Mouse (Mus musculus) hindbrain, embryonic 14.5 days (tissue): ENCODE results near the gene Pcnx4. TPM values are rescaled to one million over a fixed set of nuclear protein-coding genes. Genes with fewer than 3 reads are reported as not detected.
"Not testable (repeated sequence)": the region's sequence is repeated elsewhere in the genome, so short reads cannot be mapped to it uniquely, and the experiment has no call there.

Source experiments
- ATAC-seq: fragments of 200-750 bp; cut with Nextera tagmentation; 2 replicates; pipeline ENCODE4 v1.8.0; 2017; ENCODE audit warnings: moderate number of reproducible peaks, mild to moderate bottlenecking, moderate TSS enrichment, moderate library complexity; ENCODE audit not compliant: low FRiP score
- DNase-seq: peaks from one replicate; pipeline ENCODE4 v3.0.0-alpha.2; 2015; ENCODE audit warnings: low spot score
- H3K27ac ChIP-seq: fragments of 300-500 bp; sonication (generic); 2 replicates; pipeline ENCODE4 v1.5.1; 2014; ENCODE audit warnings: mild to moderate bottlenecking, moderate library complexity
- H3K27me3 ChIP-seq: fragments of 300-500 bp; sonication (generic); 2 replicates; pipeline ENCODE4 v1.6.1; 2014; ENCODE audit warnings: mild to moderate bottlenecking, low read length, mixed read lengths; ENCODE audit not compliant: control insufficient read depth, insufficient read depth
- H3K36me3 ChIP-seq: fragments of 300-500 bp; sonication (generic); replicated peaks from 2 replicates; pipeline ENCODE4 v1.6.1; 2014; ENCODE audit not compliant: control insufficient read depth, insufficient read depth
- H3K4me1 ChIP-seq: fragments of 300-500 bp; sonication (generic); replicated peaks from 2 replicates; pipeline ENCODE4 v1.6.1; 2014; ENCODE audit warnings: antibody characterized with exemption, low read length, mixed read lengths; ENCODE audit not compliant: control insufficient read depth, insufficient read depth
- H3K4me2 ChIP-seq: fragments of 300-500 bp; sonication (generic); replicated peaks from 2 replicates; pipeline ENCODE4 v1.6.1; 2014; ENCODE audit warnings: mild to moderate bottlenecking, moderate library complexity
- H3K4me3 ChIP-seq: fragments of 300-500 bp; sonication (generic); replicated peaks from 2 replicates; pipeline ENCODE4 v1.5.1; 2014; ENCODE audit warnings: mild to moderate bottlenecking, low read length
- H3K9ac ChIP-seq: fragments of 300-500 bp; sonication (generic); 2 replicates; pipeline ENCODE4 v1.6.1; 2014
- H3K9me3 ChIP-seq: fragments of 300-500 bp; sonication (generic); 2 replicates; pipeline ENCODE4 v1.6.1; 2016; ENCODE audit warnings: low read length; ENCODE audit not compliant: control insufficient read depth
- WGBS: fragments of 180-500 bp; shearing (Covaris S2); extraction: QIAGEN DNeasy Blood & Tissue Kit; methylation state at CpG from one replicate; pipeline ENCODE4 v1.1.7; 2014; 5-methylcytosine and 5-hydroxymethylcytosine counted together
- polyA plus RNA-seq: library from polyadenylated mRNA; unstranded; fragments of >200 nt; fragmentation: Nextera tagmentation; extraction: Ambion mirVana; gene quantifications from 2 replicates; pipeline ENCODE4 v1.2.1, GENCODE M21; 2014

The Pcnx4 gene
- polyA plus RNA-seq, 1 experiment from 2014 or later = 28.3 TPM

DNA sequence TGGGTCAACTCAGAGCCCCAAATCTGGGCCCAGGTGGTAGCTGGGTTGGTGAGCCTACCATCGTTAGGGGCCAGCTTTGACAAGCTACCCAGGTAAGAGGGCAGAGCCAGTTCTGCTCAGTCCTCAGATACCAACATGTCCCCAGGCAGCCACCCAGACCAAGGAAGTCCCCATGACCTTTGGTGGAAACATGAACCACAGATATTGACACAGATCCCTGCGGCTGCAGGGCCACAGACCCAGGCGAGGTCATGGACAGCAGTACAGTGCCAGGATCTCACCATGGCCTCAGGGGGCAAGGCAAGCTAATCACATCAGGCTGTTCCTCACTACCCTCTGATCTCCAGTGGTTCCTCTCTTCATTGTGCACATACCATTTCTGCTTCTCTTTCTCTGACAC lies 45.8 kb downstream of the Pcnx4 start:
- 88% methylated on average over 3 of the region's 3 CpGs for WGBS
- Histone ChIP-seq H3K9me3 (no peaks in the 10 kb centered on the region), H3K36me3 (peaks cover 15% of the 10 kb centered on the region; the same call in 1 of the 2 replicates), H3K27me3 (no peaks in the 10 kb centered on the region), H3K4me2 (no peak overlapping the region), H3K9ac (no peak overlapping the region), H3K4me3 (no peak overlapping the region), H3K27ac (no peak overlapping the region), H3K4me1 (no peaks in the 10 kb centered on the region)
- DNase-seq = no peak
- ATAC-seq = no peak

DNA sequence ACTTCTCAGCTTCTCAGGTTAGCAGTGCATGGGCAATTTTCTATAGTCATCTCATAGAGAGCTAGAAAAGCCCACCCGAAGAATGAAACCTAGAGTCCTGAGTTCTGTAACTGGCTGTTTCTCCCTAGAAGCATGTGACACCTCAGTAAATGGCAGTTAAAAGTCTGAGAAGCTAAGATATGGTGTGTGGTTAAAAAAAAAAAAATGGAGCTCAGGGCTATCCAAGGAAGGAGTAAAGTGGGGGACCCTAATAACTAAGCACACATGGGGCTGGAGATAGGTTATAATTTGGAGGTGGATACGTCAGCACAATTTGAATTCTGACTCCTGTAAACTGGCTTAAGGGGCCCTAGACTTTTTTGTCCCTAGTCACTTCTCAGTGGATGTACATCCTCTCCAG lies 46.9 kb downstream of the Pcnx4 start:
- H3K4me3 ChIP-seq = no peak overlapping the region

DNA sequence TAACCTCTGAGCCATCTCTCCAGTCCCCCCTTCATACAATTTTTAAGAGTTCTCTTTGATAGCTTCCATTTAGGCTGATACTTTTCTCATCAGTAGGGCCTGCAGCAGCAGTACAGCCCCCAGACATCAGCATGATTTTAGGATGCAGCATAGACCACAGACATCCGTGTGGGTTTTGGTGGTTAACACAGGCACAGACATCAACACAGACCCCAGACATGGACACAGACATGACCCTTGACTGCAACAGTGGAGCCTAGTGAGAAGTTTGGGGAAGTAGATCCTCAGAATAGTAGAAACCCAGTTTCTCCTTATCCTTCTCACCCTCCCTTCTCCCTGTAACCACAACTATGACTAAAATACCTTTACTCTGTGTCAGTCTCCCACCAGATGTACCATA lies 49.2 kb downstream of the Pcnx4 start:
- no peak overlapping the region for H3K9ac ChIP-seq
- WGBS = 97% methylated on average over 1 of the region's 1 CpGs
- H3K27ac ChIP-seq = no peak overlapping the region
- H3K9me3 ChIP-seq = no peaks in the 10 kb centered on the region
- DNase-seq (no peak), ATAC-seq (no peak)
- no peak overlapping the region for H3K4me3 ChIP-seq
- H3K4me1 ChIP-seq = no peaks in the 10 kb centered on the region
- H3K4me2 ChIP-seq = no peak overlapping the region
- peaks cover 2% of the 10 kb centered on the region; the same call in 1 of the 2 replicates for H3K36me3 ChIP-seq
- no peaks in the 10 kb centered on the region for H3K27me3 ChIP-seq

More for the DNA sequence above, 46.9 kb downstream of the Pcnx4 start:
- Histone ChIP-seq H3K4me1 (no peaks in the 10 kb centered on the region), H3K9ac (no peak overlapping the region), H3K27ac (no peak overlapping the region), H3K9me3 (no peaks in the 10 kb centered on the region), H3K4me2 (no peak overlapping the region), H3K27me3 (no peaks in the 10 kb centered on the region), H3K36me3 (peaks cover 12% of the 10 kb centered on the region; the same call in 1 of the 2 replicates)
- no peak for ATAC-seq
- whole genome bisulfite sequencing = 100% methylated on average over 2 of the region's 2 CpGs
- no peak for DNase-seq

DNA sequence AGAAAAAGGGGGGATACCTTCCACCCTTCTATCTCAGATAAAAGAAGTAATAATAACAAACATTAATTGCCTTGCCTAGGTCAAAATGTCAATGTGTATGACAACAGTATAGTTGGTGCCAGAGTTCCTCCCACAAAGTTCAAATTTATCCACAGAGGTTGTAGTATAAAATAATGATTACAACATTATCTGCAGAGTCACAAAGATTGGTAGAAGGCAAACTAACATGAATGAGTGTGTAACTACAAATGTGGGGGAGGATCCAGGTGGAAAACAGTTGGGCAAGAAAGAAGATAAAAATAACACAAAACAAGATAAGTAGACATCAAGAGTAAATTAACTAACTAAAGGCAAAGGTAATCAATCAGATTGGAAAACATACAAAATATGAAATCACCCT lies 56.8 kb downstream of the Pcnx4 start:
- Histone ChIP-seq H3K9ac (no peak overlapping the region), H3K36me3 (no peaks in the 10 kb centered on the region), H3K27me3 (no peaks in the 10 kb centered on the region), H3K4me3 (no peak overlapping the region), H3K27ac (no peak overlapping the region), H3K9me3 (no peaks in the 10 kb centered on the region), H3K4me2 (no peak overlapping the region), H3K4me1 (no peaks in the 10 kb centered on the region)
- ATAC-seq (no peak), DNase-seq (no peak)

DNA sequence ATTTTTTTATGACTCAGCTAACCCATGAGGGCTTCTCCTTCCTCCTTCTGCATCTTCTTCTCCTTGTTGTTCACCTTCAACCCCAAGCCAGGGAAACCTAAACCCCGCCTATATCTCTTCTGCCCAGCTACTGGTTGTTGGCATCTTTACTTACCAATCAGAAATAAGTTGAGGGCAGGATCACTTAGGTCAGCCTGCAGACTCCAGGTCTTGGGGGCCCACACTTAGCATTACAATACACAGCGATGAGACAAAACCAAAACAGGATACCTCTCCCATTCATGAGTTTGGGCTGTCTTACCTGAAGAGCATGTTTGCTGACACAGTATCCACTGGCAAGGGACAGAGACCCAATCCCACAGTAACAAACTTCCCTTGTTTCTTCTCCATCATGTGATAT lies 57.8 kb downstream of the Pcnx4 start:
- H3K9me3 ChIP-seq = no peaks in the 10 kb centered on the region
- no peaks in the 10 kb centered on the region for H3K36me3 ChIP-seq
- no peak overlapping the region for H3K27ac ChIP-seq
- DNase-seq = no peak
- H3K27me3 ChIP-seq = no peaks in the 10 kb centered on the region
- no peak overlapping the region for H3K9ac ChIP-seq
- no peak overlapping the region for H3K4me3 ChIP-seq
- no peak overlapping the region for H3K4me2 ChIP-seq
- no peak for ATAC-seq
- no peaks in the 10 kb centered on the region for H3K4me1 ChIP-seq
- WGBS = 66% methylated on average over 2 of the region's 2 CpGs

DNA sequence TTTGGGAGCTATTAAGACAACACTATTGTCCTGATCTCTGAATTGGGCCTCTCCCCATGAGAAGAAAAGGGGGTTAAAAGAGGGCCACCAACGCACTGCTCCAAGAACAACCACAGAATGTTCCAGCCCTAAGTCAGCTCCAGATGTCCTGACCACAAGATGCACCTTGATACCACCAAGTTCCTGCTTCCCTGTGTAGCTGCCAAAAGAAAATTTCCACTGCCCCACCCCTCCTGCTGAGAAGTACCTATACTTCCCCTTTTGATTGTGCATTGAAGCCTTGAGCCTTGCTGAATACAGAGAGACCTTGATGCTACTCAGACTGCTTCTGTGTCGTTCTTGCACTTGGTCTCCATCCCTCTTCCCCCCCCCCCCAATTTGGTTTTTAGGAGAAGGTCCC lies 62.5 kb downstream of the Pcnx4 start:
- H3K4me3 ChIP-seq, H3K27me3 ChIP-seq, H3K4me2 ChIP-seq, H3K4me1 ChIP-seq, H3K27ac ChIP-seq, H3K36me3 ChIP-seq, ATAC-seq, DNase-seq, H3K9me3 ChIP-seq, H3K9ac ChIP-seq: not testable (repeated sequence)
- WGBS = 91% methylated on average over 2 of the region's 2 CpGs

DNA sequence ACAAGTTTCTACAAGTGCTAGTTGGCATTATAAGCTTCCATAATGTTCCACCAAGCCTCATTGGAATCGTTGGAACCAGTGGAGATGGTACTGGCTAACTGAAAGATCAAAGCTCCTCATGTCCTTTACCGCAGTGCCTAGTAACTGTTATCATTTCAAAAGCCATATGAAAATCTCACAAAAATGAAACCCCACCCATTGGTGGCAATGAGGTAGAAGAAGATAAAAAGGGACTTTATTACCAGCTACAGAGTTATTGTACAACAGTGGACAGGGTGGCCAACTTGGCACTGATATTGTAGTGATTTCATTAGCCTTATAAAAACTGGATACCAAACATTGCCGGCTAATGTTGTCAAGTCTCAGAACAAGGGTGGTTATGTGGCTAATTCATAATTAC lies 75.9 kb downstream of the Pcnx4 start:
- Histone ChIP-seq H3K4me2 (no peak overlapping the region), H3K27ac (no peak overlapping the region), H3K9me3 (no peaks in the 10 kb centered on the region), H3K4me1 (no peaks in the 10 kb centered on the region), H3K4me3 (no peak overlapping the region), H3K9ac (no peak overlapping the region), H3K27me3 (no peaks in the 10 kb centered on the region), H3K36me3 (no peaks in the 10 kb centered on the region)
- no peak for ATAC-seq
- 91% methylated on average over 3 of the region's 3 CpGs for WGBS
- DNase-seq = no peak

DNA sequence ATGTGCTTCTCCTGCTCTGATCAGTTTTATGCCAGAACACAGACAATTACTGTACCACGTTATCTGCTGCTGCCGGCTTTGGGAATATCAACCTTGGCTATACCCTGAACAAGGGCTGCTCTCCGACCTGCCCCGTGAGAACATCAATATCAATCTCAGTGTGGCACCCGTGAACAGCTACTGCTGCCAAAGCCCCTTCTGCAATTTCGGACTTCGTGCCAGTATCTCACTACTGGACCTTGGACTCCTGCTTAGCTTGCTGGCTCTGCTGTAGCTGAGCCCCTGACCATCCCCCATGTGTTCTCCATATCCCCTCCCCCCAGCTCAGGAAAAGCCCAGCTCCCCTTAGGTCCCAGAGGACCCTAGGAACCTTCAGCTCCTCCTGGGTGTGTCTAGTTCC lies 84.7 kb downstream of the Pcnx4 start:
- WGBS = 89% methylated on average over 7 of the region's 7 CpGs
- ATAC-seq (no peak), DNase-seq (no peak)
- no peak overlapping the region for H3K4me3 ChIP-seq
- no peaks in the 10 kb centered on the region for H3K9me3 ChIP-seq
- no peak overlapping the region for H3K4me2 ChIP-seq
- H3K9ac ChIP-seq = no peak overlapping the region
- H3K27ac ChIP-seq = no peak overlapping the region
- H3K4me1 ChIP-seq = no peaks in the 10 kb centered on the region
- H3K27me3 ChIP-seq = no peaks in the 10 kb centered on the region
- no peaks in the 10 kb centered on the region for H3K36me3 ChIP-seq

DNA sequence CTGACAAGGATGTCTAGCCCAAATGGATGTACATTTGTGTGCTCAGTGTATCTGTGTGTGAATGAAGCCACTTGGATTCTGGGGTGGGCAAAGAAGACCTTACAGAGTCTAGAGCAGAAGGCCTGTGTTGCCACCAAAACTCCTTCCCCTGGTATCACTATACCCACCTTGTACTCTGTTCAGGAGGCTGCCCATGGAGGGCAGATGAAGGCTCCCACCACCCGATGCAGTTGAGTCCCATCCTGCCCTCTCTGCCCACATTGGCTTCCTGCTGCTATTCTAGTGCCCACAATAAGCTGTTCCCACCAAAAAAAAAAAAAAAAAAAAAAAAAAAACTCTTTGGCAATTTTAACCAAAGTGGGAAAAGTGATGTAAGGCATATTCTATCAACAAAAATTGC lies 85.3 kb downstream of the Pcnx4 start:
- no peaks in the 10 kb centered on the region for H3K4me1 ChIP-seq
- no peak overlapping the region for H3K9ac ChIP-seq
- no peak overlapping the region for H3K27ac ChIP-seq
- 86% methylated on average over 1 of the region's 1 CpGs for WGBS
- H3K9me3 ChIP-seq = no peaks in the 10 kb centered on the region
- H3K36me3 ChIP-seq = no peaks in the 10 kb centered on the region
- no peak for ATAC-seq
- no peak overlapping the region for H3K4me2 ChIP-seq
- H3K4me3 ChIP-seq = no peak overlapping the region
- DNase-seq = no peak
- H3K27me3 ChIP-seq = no peaks in the 10 kb centered on the region

DNA sequence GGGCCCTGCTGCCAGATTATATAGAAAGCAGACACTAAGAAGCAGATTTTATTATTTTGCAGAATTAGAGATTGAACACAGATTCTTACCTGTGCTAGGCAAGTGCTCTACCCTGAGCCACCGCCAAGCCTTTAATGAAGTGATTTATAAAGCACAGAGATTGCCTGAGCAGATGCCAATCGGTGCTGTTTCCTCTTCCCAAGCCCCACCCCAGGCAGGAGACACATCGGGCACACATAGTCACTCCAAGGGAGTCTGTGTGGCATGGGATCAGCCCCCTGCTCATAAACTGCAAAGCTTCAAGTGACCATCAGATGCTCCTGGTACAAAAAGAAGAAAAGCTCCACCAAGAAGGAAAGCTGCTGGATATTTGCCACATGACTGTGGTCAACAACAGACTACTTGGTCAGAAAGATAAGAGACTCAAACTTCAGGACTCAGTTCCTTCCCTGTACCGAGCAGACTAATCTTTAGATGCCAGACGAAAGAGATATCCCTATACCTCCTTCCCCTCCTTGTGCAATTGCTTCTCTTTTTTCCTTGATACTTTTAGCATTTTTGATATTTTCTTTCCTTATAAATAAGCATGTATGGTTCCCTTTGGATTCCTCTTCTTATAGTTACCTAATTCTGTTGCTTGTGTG lies 86.8 kb downstream of the Pcnx4 start:
- no peak for ATAC-seq
- H3K27me3 ChIP-seq = no peaks in the 10 kb centered on the region
- WGBS = 93% methylated on average over 5 of the region's 5 CpGs
- no peak overlapping the region for H3K27ac ChIP-seq
- no peak for DNase-seq
- H3K4me2 ChIP-seq = no peak overlapping the region
- no peaks in the 10 kb centered on the region for H3K36me3 ChIP-seq
- no peak overlapping the region for H3K4me3 ChIP-seq
- no peak overlapping the region for H3K9ac ChIP-seq
- H3K4me1 ChIP-seq = no peaks in the 10 kb centered on the region
- no peaks in the 10 kb centered on the region for H3K9me3 ChIP-seq
